Mouse (Mus musculus) G1E (cell line): Measurements from ENCODE around the gene Tmed11. TPM values are rescaled to one million over a fixed set of nuclear protein-coding genes. Genes with fewer than 3 reads are reported as not detected.
"Not testable (repeated sequence)": the region's sequence is repeated elsewhere in the genome, so short reads cannot be mapped to it uniquely, and the experiment has no call there.

ENCODE experiments used
- ATAC-seq: 2 replicates; pipeline ENCODE4 v1.8.0; 2016; ENCODE audit warnings: mild to moderate bottlenecking; ENCODE audit not compliant: insufficient number of reproducible peaks, poor library complexity, low FRiP score, severe bottlenecking; ENCODE audit errors: extremely low read depth
- DNase-seq: peaks from one replicate; pipeline ENCODE4 v3.0.0; 2012; ENCODE audit warnings: low spot score
- H3K27me3 ChIP-seq: 2 replicates; pipeline ENCODE4 v1.6.1; 2012; ENCODE audit warnings: mild to moderate bottlenecking, low read length, inconsistent platforms; ENCODE audit not compliant: insufficient read depth
- H3K36me3 ChIP-seq: replicated peaks from 2 replicates; pipeline ENCODE3; 2012; ENCODE audit warnings: mild to moderate bottlenecking, inconsistent platforms
- H3K4me1 ChIP-seq: 2 replicates; pipeline ENCODE4 v1.6.1; 2012; ENCODE audit warnings: low read depth, low read length, inconsistent platforms, mixed read lengths; ENCODE audit not compliant: insufficient read depth
- H3K4me3 ChIP-seq: 2 replicates; pipeline ENCODE4 v1.5.1; 2012; ENCODE audit warnings: low read depth, mild to moderate bottlenecking, inconsistent platforms, low read length, moderate library complexity, mixed read lengths
- H3K9me3 ChIP-seq: replicated peaks from 2 replicates; pipeline ENCODE4 v1.6.1; 2012; ENCODE audit warnings: inconsistent platforms
- CTCF ChIP-seq: IDR thresholded peaks from 2 replicates; pipeline ENCODE4 v1.5.1; 2012; ENCODE audit warnings: low read depth, low read length, inconsistent platforms, mixed read lengths
- GATA1 ChIP-seq: IDR thresholded peaks from 2 replicates; pipeline ENCODE4 v1.6.1; 2012; ENCODE audit warnings: borderline replicate concordance, low read length, inconsistent platforms, mixed read lengths
- GATA2 ChIP-seq: IDR thresholded peaks from 2 replicates; pipeline ENCODE4 v1.6.1; 2012; ENCODE audit warnings: low read depth, low read length, inconsistent platforms, borderline replicate concordance
- POLR2AphosphoS5 ChIP-seq: IDR thresholded peaks from 2 replicates; pipeline ENCODE4 v1.6.1; 2012; ENCODE audit warnings: low read depth, low read length, inconsistent platforms; ENCODE audit not compliant: insufficient replicate concordance
- TAL1 ChIP-seq: conservative IDR thresholded peaks from 2 replicates; pipeline ENCODE4 v1.6.1; 2012; ENCODE audit warnings: low read depth, low read length, inconsistent platforms, mixed read lengths
- polyA plus RNA-seq: library from polyadenylated mRNA; stranded (reverse); fragments of >175 nt; gene quantifications from 2 replicates; pipeline ENCODE4 v1.2.3, GENCODE M21; 2012
- total RNA-seq, 2 experiments: library from RNA; stranded (forward) in 1 of 2; stranded (reverse) in 1 of 2; fragments of 200-1000 nt in 1 of 2; fragments of >200 nt in 1 of 2; fragmentation: Nextera tagmentation in 1 of 2; gene quantifications; 2 replicates each; pipeline ENCODE4 v1.2.3; 2014 to 2017

Tmed11 gene
- total and polyA plus RNA-seq, 3 experiments = not detected

GRCm38 (mm10) chr5:108760002-108760401, 35.2 kb downstream of the Tmed11 start:
- ATAC-seq (no peak), DNase-seq (no peak)
- TF ChIP-seq GATA1 (no peak), CTCF (no peak), TAL1 (no peak), GATA2 (no peak), POLR2AphosphoS5 (no peak)
- Histone ChIP-seq H3K4me3 (no peak overlapping the region), H3K36me3 (no peaks in the 10 kb centered on the region), H3K4me1 (no peaks in the 10 kb centered on the region), H3K9me3 (no peaks in the 10 kb centered on the region), H3K27me3 (no peaks in the 10 kb centered on the region; the same call in 1 of the 2 replicates)

- Histone ChIP-seq H3K4me1 (no peaks in the 10 kb centered on the region), H3K4me3 (no peak overlapping the region), H3K9me3 (no peaks in the 10 kb centered on the region), H3K36me3 (no peaks in the 10 kb centered on the region), H3K27me3 (no peaks in the 10 kb centered on the region; the same call in 1 of the 2 replicates)
- no peak for ATAC-seq
- TF ChIP-seq TAL1 (no peak), CTCF (no peak), GATA1 (no peak), POLR2AphosphoS5 (no peak), GATA2 (no peak)
- no peak for DNase-seq
These were observed 36.8 kb downstream of the Tmed11 start for GRCm38 (mm10) chr5:108758396-108758795.

- H3K9me3 ChIP-seq, ATAC-seq, DNase-seq, H3K27me3 ChIP-seq, H3K4me1 ChIP-seq, H3K36me3 ChIP-seq, H3K4me3 ChIP-seq: not testable (repeated sequence)
These were observed 43.9 kb downstream of the Tmed11 start for GRCm38 (mm10) chr5:108751258-108751657.

- Histone ChIP-seq H3K27me3 (no peaks in the 10 kb centered on the region; the same call in 1 of the 2 replicates), H3K36me3 (no peaks in the 10 kb centered on the region), H3K9me3 (no peaks in the 10 kb centered on the region), H3K4me3 (no peak overlapping the region), H3K4me1 (no peaks in the 10 kb centered on the region)
- DNase-seq = no peak
- TF ChIP-seq CTCF (no peak), GATA2 (no peak), GATA1 (no peak), POLR2AphosphoS5 (no peak), TAL1 (no peak)
- ATAC-seq = no peak
These were observed 44.6 kb downstream of the Tmed11 start for GRCm38 (mm10) chr5:108750328-108751210.

GRCm38 (mm10) chr5:108744629-108745028, 50.5 kb downstream of the Tmed11 start:
- no peak for TF ChIP-seq TAL1
- TF ChIP-seq GATA1 = no peak
- no peak for TF ChIP-seq CTCF
- no peak for TF ChIP-seq GATA2
- TF ChIP-seq POLR2AphosphoS5 = no peak
- H3K4me1 ChIP-seq = no peaks in the 10 kb centered on the region

GRCm38 (mm10) chr5:108743856-108744255, 51.3 kb downstream of the Tmed11 start:
- no peaks in the 10 kb centered on the region for H3K36me3 ChIP-seq
- H3K4me1 ChIP-seq = no peaks in the 10 kb centered on the region
- ATAC-seq (peak; percentile 78; the same call in 1 of the 2 replicates), DNase-seq (peak; percentile 13)
- no peaks in the 10 kb centered on the region for H3K9me3 ChIP-seq
- H3K4me3 ChIP-seq = no peak overlapping the region
- TF ChIP-seq CTCF (peak; percentile 83), TAL1 (no peak), GATA2 (no peak)
- peaks cover 3% of the 10 kb centered on the region; the same call in 1 of the 2 replicates for H3K27me3 ChIP-seq

More at GRCm38 (mm10) chr5:108744629-108745028, 50.5 kb downstream of the Tmed11 start:
- no peak for ATAC-seq
- Histone ChIP-seq H3K36me3 (no peaks in the 10 kb centered on the region), H3K4me3 (no peak overlapping the region), H3K27me3 (peaks cover 3% of the 10 kb centered on the region; the same call in 1 of the 2 replicates), H3K9me3 (no peaks in the 10 kb centered on the region)
- DNase-seq = no peak
